Mouse (Mus musculus): ENCODE measurements at regions not wholly inside any gene's neighbourhood (a gene's known extent, or its start where the extent isn't known, plus 50 kb on each side); places are given as distances from the start of the nearest gene placed in this dataset.

GRCm38 (mm10) chr10:92426443-92426842, 295.8 kb downstream of the Nedd1 start:
- no peak for TF ChIP-seq CTCF (IDR thresholded peaks at IDR 0.05; ENCODE audit: control insufficient read depth, insufficient read depth, insufficient read length)
- TF ChIP-seq USF1 (IDR thresholded peaks at IDR 0.05; ENCODE audit: low read depth) = no peak
- TF ChIP-seq MAX (IDR thresholded peaks at IDR 0.05) = no peak
- no peak for TF ChIP-seq MYOD1 (IDR thresholded peaks at IDR 0.05; ENCODE audit: control insufficient read depth, insufficient read length, low read depth)
- TF ChIP-seq CEBPB (IDR thresholded peaks at IDR 0.05; ENCODE audit: low read depth) = no peak
- TF ChIP-seq MYOG (IDR thresholded peaks at IDR 0.05; ENCODE audit: control insufficient read depth, extremely low read depth, insufficient read length) = no peak
